Mouse (Mus musculus) ES-Bruce4 (cell line): ENCODE measurements around the gene Exoc2.

Experiments
- CTCF ChIP-seq: IDR thresholded peaks from one replicate; pipeline ENCODE4 v1.8.1; 2011; ENCODE audit warnings: low read depth, low read length
- EP300 ChIP-seq: IDR thresholded peaks from 2 replicates; pipeline ENCODE4 v1.6.1; 2011; ENCODE audit warnings: low read depth, low read length; ENCODE audit not compliant: insufficient read depth
- POLR2A ChIP-seq: IDR thresholded peaks from one replicate; pipeline ENCODE4 v1.8.1; 2011; ENCODE audit warnings: low read length; ENCODE audit not compliant: insufficient read depth

GRCm38 (mm10) chr13:30994249-30994858 is 20.5 kb upstream of the Exoc2 start:
- TF ChIP-seq POLR2A (no peak), CTCF (no peak), EP300 (no peak)
